Mouse (Mus musculus) frontal cortex, adult 2 months (tissue): ENCODE measurements around the gene Gria4. TPM values are rescaled to one million over a fixed set of nuclear protein-coding genes. Genes with fewer than 3 reads are reported as not detected.
"Not testable (repeated sequence)": the region's sequence is repeated elsewhere in the genome, so short reads cannot be mapped to it uniquely, and the experiment has no call there.

Source experiments
- DNase-seq, 2 experiments: peaks; one replicate each; pipeline ENCODE4 v3.0.0; 2022; ENCODE audit warnings: low spot score in 1 of 2; ENCODE audit errors: extremely low spot score in 1 of 2
- polyA plus RNA-seq: library from polyadenylated mRNA; depleted of rRNA; stranded (reverse); fragments of >200 nt; gene quantifications from 2 replicates; pipeline ENCODE4 v1.2.3, GENCODE M21; 2012; rRNA removed

Gria4 gene
- polyA plus RNA-seq: 80.3 and 83.1 TPM in 2 replicates

DNA sequence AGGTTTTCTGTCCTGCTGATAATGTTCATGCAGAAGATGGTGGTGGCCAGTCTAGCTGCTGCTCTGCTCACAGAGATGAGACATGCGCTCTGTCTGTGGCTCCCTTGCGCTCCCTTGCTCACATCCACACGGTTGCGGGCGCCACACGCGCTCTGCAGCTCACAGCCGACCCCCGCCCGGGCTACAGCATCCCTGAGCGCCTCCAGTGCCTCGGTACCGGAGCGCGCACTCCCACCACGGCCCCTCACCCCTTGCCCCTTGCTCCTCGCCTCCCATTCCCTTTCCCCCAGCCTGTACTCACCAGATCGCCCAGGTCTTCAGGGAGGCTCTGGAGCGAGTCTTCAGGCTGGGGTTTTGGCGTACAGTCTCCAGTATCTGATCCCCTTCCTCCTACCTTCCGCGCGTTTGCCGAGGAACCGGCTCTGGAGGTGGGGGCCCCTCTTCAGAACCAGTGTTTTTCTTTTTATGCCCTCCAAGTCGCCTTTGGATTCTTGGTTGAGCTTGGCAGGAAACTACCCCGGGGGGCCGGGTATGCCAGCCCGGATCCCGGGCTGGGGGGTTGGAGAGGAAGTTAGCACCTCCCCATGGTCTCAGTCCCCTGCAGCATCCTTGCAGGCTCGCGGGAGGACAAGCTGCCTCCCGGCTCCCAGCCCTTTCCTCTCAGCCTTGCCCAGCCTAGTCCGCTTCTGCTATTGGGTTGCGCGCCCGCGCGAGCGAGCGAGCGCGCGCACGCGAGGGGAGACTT is at the start of gene Gria4:
TSS of gene Gria4 (minus strand) at position 691 of the 745 bp plus-strand sequence.
- DNase-seq: peak; percentile 53 to 80

DNA sequence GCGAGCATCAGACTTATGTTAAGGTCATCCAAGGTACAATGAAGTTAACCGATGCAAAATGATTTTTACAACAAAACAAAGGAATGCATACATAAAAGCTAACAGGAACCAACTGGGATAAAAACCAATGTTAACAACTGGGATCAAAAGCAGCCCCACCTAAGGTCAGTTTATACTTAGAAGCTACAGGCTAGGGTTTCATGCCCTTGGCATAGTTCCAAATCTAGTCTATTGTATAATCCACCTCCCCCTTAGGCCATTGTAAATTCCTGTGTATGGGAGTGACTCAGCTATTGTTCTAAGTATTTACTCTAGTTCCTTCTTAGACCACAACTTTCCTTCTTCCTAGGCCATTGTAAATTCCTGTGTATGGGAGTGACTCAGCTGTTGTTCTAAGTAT is 14.9 kb upstream of the Gria4 start:
- DNase-seq: not testable (repeated sequence)

DNA sequence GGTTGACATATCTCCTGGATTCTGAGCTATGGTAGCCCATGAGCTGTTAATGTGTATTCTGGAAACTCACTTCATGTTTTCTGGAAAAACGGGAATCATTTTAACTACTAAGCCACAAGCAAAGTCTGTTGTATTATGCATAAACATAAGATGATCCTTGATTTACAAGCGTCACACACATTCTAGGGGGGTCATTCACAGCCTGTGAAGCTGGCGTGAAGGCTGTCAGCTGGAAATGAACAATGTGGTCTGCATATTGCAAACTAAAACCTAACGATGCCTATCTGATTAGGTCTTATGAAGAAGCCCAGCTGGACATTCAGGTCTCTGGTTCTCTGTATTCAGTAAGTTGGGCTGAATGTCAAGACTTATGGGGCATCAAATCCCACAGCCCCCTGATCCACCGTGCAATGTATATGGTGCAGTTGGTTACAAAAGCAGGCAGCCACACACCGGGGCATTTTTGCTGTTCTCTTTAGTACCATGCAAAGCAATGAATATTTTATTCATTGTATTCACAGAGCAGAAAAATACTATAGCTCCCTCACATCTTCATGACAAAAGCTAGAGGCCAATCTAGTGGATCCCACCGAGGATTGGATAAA is 7.2 kb upstream of the Gria4 start:
- no peak for DNase-seq

DNA sequence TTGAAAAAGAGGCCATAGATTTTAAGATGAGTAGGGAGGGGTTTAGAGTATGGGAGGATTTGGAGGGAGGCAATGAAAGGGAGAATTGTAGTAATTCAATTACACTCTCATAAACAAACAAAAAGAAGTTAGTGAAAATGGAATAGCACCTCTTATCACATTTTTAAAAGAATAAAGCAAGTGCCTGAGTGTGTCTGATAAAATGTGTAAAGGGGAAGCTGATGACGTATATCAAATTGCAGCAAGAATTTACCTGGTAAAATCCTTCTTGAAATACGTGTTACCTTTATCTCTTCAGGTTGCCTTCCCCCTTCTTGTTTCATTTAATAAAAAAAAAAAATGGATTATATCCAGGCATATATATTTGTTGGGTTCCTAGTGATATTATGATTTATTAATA is 1.4 kb upstream of the Gria4 start:
- DNase-seq: no peak

DNA sequence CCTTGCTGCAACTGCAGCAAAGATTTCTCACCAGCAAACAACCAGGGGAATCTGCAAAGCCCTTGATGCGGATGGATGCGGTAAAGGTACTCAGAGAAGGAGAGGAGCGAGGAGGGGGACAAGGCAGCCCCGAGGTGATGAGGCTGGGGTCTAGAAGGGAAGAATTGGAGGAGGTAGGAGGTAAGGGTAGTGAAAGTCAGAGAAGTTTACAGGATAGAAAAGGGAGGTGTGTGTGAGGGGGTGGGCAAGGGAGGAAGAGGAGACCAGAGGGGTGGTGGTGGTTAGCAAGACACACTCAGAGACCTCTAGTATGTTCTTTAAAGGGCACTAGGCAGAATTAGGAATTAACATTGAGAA is 233 bp upstream of the Gria4 start:
- no peak for DNase-seq

DNA sequence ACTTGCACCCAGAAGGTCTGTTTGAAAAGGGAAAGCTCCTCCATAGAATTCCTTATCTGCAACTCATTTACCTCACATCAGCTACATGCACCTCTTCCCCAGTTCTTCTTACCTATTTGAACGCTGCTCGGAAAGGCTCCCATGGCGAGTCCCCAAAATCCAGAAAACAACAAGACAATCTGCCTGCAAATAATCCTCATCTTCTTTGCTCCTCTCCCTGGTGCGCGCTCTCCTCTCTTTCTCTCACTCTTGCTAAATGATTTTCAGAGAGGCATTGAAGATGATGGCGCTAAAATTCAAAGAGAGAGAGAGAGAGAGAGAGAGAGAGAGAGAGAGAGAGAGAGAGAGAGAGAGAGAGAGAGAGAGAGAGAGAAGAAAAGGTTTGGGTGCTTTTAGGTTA is 959 bp downstream of the Gria4 start:
- peak in 1 of 2 experiments; percentile 26 for DNase-seq

DNA sequence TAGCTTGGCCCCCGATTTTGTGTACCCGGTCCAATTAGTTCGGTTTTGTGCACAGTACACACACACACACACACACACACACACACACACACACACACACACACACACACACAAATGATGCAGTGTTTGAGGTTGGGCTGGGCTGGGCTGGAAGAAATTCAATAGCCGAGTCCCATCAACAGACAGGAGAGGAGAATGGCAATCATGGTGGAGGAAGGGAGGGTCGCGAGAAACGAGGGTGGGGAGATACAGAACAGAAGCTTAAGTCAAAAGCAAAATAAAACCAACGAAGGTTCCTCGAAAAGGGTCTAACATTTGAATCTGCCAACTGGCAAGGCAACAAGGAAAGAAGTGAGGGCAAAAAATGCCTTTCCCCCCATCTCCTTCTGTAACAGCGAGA is 1.6 kb downstream of the Gria4 start:
- DNase-seq: peak in 1 of 2 experiments; percentile 17

DNA sequence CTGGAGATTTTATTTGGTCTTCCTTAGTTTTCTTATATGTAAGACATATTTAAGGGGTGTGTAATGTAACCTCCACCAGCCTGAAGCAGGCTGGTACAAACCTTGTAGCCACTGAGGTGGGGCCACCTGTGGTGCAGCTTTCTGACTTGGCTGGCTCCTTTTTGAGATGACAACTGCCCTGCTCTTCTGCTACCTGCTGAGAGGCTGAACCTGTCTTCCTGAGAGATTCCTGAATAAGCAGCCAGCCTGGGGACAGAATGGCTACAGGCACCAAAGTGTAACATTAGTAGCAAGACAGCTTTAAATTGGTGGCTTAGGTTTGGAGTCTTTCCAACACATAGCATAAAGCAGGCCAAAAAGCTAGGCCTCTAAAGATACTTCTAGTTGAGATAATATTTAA is 46.6 kb downstream of the Gria4 start:
- DNase-seq: not testable (repeated sequence)

DNA sequence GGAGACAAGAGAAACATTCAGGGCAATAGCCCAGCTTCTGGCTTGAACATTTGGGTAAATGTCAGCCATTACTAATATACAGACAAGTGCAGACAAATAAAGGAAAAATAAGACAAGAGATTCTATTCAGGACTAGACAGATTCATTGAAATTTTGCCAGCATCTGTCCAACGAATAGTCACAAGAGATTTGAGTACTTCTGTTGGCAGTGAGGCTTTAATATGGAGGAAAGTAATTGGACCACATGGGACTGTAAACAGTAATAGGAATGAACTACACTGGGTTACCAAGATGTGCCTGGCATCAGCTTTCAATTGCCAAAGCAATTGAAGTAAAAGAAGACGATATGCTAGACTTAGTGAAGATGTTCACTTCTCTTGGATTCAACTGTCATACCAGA is 81.9 kb downstream of the Gria4 start:
- DNase-seq: no peak

DNA sequence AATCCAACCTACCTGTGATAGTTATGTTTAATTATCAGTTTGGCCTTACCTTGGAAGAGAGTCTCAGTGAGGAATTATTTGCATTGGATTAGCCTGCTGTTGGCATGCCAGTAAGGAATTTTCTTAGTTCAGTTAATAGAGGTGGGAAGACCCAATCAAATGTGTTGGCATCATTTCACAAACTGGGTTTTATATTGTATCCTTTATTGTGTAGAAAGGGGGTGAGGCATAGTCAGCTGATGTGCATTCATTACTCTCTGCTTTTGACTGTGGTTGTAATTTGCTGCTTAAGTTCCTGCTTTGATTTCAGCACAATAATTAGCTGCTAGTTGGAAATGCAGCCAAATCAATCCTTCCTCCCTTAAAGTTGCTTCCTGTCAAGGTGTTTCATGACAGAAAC is 83.7 kb downstream of the Gria4 start:
- no peak for DNase-seq

DNA sequence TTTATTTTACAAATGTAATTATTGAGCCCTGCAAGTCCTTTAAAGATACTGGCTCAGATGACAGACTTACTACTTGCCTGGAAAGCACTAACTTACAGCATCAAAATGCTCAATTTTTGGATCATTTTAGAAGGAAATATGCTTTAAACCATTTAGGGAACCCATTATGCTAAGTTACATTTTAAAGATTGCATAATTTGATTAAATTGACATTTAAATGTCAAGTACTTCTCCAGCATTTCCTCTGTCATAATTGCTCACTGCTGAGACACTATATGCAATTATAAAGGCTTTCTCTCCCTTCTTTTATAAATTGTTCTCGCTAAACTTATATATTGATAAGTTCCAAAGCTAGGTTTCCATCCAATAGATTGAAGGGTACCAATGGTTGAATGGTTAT is 108.9 kb downstream of the Gria4 start:
- no peak for DNase-seq

DNA sequence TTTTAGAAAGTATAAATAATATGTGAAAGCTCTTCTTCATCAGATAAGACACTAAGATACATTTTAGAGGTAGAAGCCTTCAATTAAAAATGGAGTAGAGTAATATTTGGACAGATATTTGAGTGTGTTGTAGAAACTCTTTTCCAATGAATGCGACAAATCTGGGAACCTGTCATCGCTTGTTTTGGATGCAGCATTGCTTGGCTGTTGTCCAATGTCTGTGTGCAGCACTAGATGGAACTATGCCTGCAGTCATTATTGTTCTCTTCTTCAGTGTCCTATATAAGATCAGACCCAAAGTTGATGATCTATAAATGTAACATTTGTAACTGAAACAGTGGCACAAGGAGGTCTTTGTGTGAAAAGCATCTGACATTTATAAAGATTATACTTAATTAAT is 115.8 kb downstream of the Gria4 start:
- peak in 1 of 2 experiments; percentile 14 for DNase-seq

DNA sequence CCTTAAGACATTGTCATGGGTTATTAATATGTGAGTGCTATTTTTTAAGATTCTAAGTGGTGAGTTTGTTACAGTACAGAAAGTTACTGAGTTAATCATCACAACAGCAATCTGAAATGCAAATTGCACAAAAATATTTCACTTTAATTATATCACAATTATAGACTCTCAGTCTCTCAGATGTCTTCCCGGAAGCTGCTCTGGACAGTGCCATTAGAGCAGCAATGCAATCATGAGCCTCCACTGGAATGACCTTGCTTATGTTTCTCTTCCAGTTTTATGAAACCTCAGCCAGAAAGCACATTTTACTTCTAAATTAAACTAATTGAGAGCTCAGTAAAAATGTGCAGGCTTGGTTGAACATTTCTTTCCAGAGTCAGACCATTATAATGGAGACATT is 116.9 kb downstream of the Gria4 start:
- DNase-seq: no peak

DNA sequence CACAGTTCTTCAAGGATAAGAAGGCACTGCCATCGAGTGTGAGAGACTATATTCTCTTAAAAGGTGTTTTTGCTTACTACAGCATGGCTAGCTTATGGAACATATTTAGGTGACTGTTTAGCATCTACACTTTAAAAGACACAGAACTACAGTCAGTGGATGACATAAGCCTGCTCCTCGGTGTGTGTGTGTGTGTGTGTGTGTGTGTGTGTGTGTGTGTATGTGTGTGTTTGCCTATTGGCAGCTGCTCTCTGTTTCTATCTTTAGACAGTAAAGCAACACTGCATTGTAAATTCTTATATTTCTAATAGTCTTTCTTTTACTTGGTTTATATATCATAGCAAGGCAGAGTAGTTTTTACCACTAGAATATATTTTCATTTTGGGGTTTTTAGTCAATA is 130.3 kb downstream of the Gria4 start:
- no peak for DNase-seq

DNA sequence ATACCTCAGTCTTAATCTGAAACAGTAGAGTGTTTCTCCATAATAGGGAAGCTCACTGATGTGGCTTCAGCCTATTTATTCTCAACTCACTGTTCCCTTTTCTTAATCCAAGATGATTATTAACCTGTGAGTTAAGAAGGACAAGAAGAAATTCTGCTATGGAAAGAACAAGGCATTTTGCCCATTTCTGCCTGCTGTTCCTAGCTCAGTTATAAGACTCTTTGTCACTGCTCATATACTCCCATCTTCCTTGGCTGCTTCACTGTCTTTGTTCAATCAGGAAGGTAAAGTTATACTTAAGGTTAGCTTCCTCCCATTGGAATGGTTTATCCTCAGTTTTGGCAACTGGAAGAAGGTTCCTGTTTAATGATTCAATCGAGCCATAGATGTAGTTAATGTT is 133.6 kb downstream of the Gria4 start:
- DNase-seq: no peak

DNA sequence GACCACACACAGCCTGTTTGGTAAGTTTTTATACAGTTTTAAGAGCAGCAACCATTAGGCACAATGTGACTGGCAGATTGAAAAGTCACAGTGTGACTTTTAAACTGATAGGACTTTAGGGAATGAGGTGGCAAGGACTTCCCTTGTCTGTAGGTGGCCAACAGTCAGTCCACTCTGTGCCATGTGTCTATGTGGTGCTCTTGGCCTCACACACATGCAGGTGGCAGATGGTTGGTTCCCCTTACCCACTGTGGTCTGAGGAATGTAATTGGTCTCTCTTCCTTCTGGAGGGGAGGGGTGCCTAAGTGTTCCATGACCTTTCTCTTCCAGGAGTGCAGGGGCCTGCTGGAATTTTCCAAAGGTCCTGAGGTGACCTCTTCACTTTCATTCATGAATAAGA is 137.1 kb downstream of the Gria4 start:
- no peak for DNase-seq

DNA sequence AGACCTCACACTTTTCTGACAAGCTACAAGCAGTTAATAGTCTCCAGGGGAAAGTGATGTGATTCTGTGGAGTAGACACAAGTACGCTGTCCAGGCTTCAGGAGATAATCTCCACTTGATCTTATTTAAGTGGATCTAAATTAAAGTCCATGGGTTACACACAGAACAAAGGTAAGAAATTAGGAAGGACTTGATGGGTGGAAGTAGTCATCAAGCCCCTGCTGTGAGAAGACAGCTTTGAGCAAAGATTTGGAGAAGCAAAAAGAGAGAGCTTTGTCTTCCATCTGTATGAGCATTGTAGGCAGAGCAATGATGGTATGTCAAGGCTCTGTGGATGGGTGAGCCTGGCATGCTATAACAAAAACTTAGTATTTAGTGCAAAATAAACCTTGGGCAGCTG is 141.7 kb downstream of the Gria4 start:
- DNase-seq: no peak

DNA sequence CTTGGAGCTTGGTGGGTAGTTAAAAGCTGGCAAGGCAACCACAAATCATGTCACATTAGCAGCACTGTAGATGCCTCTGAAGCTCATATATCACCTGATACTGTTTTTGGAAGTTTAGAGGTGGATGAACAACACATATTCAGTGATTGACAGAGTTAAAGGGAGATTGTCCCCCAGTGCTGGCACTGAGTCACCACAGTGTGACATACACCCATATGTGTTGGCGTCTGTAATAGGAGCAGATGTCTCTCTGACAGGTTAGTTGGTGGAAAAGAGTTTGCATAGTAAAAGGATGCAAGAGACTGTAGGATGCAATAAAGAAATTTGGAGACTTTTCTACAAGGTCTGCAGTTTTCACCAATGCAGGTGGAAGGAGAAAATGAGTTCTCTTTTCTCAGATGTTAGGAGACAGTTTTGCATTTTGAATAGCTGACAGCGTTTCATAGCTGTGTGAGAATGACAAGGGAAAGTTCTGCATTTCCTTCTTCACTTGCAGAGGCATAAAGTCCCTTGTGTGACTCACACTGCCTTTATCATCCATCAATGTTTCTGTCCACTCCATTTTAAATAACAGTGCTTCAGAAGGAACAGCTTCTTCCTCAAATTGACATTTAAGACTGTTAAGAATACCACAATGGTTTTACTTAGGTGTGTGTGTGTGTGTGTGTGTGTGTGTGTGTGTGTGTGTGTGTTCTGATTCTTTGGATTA is 156.7 kb downstream of the Gria4 start:
- DNase-seq: peak; percentile 63 to 73

DNA sequence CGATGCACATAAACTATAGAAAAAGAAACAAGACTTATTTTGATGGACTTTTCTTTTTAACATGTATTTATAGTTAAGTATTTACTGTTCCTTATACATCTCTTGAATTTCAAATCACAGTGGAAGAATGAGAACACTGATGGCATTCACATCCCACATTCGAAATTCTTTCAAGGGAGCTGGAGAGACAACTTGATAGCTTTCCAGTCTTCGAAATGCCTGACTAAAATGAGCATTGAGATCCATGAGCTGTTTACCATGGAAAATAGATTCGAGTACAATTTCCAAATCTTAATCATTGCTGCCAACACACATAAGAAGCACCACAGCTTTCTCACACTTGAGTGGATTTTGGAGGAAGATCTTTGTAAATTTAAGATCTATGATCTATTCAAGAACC is 164.1 kb downstream of the Gria4 start:
- DNase-seq: peak in 1 of 2 experiments; percentile 32

DNA sequence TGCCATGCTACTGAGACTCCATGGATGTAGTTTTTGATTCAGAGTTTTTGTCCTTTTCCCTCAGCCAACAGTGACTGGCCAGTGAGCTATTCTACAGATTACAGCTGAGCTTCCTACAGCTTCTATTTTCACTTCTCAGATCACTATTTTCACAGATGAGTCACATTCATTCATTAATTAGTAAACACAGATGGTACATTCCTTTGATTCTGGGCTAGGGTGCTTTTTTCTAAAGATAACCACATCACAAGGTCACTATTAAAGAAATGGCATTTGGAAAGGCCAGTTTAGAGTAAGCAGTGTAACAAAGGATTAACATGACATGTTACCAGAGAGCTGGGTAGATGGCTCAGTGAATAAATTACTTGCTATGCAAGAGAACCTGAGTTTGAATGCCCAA is 180.7 kb downstream of the Gria4 start:
- DNase-seq: no peak

DNA sequence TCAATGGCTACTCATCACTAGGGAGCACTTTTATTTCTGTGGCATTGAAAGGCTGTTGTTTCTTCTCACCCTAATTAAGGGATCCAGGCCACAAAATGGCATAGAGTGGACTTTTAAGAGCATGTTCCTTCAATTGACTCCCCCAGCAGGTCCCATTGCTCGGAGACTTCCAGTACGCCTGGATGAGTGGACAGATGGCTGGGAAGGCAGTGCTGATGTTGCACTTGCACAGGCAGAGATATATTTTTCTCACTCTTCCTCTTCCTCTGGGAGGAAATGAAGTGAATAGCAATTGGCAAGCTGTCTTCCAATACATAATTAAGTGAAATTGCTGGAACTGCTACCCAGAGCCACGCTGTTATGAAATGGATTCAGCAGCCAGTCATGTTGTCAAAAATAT is 190.7 kb downstream of the Gria4 start:
- peak in 1 of 2 experiments; percentile 23 for DNase-seq

DNA sequence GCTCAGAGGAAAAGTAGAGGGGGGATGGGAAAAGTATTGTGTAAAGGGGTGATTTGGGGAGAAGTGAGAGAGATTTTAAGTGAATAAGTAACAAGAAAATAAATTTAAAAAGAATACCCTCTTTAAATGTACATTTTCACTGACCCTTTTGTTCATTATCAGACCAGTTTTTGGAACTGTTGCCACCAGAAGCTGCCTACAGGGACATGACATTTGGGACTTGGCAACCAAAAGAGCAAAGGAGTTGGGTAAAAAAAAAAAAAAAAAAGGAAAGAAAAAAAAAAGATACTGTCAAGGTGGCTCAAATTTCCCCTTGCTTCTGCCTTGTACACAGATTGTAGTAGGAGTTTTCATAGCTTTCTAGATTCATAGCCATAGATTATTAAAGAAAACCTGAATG is 191.8 kb downstream of the Gria4 start:
- no peak for DNase-seq
